Mouse (Mus musculus) small intestine, adult 2 months (tissue): Measurements from ENCODE around the gene Plekhg5.

Source experiments
- CTCF ChIP-seq: fragments of 200-500 bp; IDR thresholded peaks from 2 replicates; pipeline ENCODE4 v1.5.1; 2012; ENCODE audit warnings: low read depth, mild to moderate bottlenecking, control low read depth, inconsistent platforms, low read length, moderate library complexity, mixed read lengths; ENCODE audit not compliant: insufficient replicate concordance, insufficient read length; ENCODE audit errors: extremely low read depth
- POLR2A ChIP-seq: fragments of 200-500 bp; IDR thresholded peaks from 2 replicates; pipeline ENCODE4 v1.6.1; 2012; ENCODE audit warnings: low read depth, mild to moderate bottlenecking, control low read depth, inconsistent platforms, low read length, moderate library complexity

DNA sequence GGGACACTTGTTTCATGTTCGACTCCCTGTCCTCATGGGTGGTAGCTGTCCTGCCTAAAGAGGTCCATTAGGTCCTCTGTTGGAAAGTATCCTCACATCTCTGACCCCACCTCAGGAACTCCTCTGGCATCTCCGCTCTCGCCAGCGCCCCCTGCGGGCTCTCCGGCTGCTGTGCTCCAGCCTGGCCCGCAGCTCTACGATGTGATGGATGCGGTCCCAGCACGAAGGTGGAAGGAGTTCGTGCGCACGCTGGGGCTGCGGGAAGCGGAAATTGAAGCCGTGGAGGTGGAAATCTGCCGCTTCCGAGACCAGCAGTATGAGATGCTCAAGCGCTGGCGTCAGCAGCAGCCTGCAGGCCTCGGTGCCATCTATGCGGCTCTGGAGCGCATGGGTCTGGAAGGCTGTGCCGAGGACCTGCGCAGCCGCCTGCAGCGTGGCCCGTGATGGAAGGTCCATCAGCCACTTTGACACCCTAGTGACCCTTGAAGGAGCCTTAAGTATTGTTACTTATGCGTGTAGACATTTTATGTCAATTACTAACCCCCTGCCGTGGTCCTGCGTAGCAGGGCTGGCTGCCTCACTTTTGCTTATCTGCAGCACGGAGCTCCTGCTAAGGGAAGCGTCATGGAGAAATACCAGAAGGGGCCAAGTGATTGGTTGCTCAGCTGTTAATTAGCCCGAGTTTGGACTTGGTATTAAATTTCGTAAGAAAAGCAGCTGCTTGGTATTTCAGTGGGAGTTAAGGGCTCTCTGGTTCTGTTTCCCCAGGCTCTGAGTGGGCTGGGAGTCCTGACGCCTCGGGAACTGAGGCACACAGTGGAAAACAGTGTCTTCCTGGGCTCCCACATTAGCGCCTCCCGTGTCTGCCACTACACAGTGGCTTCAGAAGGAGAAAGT, 47.3 kb downstream of the Plekhg5 start:
- TF ChIP-seq POLR2A (no peak; the same call in 1 of the 2 replicates), CTCF (peak; percentile 50; the same call in 1 of the 2 replicates)
